Mouse (Mus musculus) liver, embryonic 15.5 days (tissue): Measurements from ENCODE around the gene Nr2f1. TPM values are rescaled to one million over a fixed set of nuclear protein-coding genes. Genes with fewer than 3 reads are reported as not detected.

Source experiments
- ATAC-seq: fragments of 200-750 bp; cut with Nextera tagmentation; 2 replicates; pipeline ENCODE4 v1.8.0; 2017; ENCODE audit warnings: moderate number of reproducible peaks, mild to moderate bottlenecking, moderate library complexity; ENCODE audit not compliant: insufficient read depth
- H3K27ac ChIP-seq: fragments of 300-500 bp; sonication (generic); replicated peaks from 2 replicates; pipeline ENCODE4 v1.5.1; 2015; ENCODE audit warnings: mild to moderate bottlenecking, inconsistent platforms
- H3K27me3 ChIP-seq: fragments of 300-500 bp; sonication (generic); 2 replicates; pipeline ENCODE4 v1.6.1; 2015; ENCODE audit warnings: mild to moderate bottlenecking, inconsistent platforms
- H3K36me3 ChIP-seq: fragments of 300-500 bp; sonication (generic); replicated peaks from 2 replicates; pipeline ENCODE4 v1.6.1; 2015; ENCODE audit warnings: moderate library complexity, mild to moderate bottlenecking, inconsistent platforms
- H3K4me1 ChIP-seq: fragments of 300-500 bp; sonication (generic); replicated peaks from 2 replicates; pipeline ENCODE4 v1.6.1; 2015; ENCODE audit warnings: inconsistent platforms
- H3K4me2 ChIP-seq: fragments of 300-500 bp; sonication (generic); 2 replicates; pipeline ENCODE4 v1.6.1; 2015; ENCODE audit warnings: moderate library complexity, mild to moderate bottlenecking, inconsistent platforms
- H3K4me3 ChIP-seq: fragments of 300-500 bp; sonication (generic); replicated peaks from 2 replicates; pipeline ENCODE4 v1.5.1; 2015; ENCODE audit warnings: mild to moderate bottlenecking, inconsistent platforms
- H3K9ac ChIP-seq: fragments of 300-500 bp; sonication (generic); 2 replicates; pipeline ENCODE4 v1.6.1; 2015; ENCODE audit warnings: moderate library complexity, mild to moderate bottlenecking, inconsistent platforms
- H3K9me3 ChIP-seq: fragments of 300-500 bp; sonication (generic); replicated peaks from 2 replicates; pipeline ENCODE4 v1.6.1; 2016; ENCODE audit warnings: inconsistent platforms
- WGBS: fragments of 180-500 bp; shearing (Covaris S2); methylation state at CpG from one replicate; pipeline ENCODE4 v1.1.7; 2015; ENCODE audit warnings: mixed read lengths; ENCODE audit not compliant: insufficient replicate concordance; 5-methylcytosine and 5-hydroxymethylcytosine counted together
- polyA plus RNA-seq: library from polyadenylated mRNA; unstranded; fragments of >200 nt; fragmentation: Nextera tagmentation; extraction: Ambion mirVana; gene quantifications from 2 replicates; pipeline ENCODE4 v1.2.1, GENCODE M21; 2015

The Nr2f1 gene
- polyA plus RNA-seq, 1 experiment from 2014 or later: 0.47 TPM

- Histone ChIP-seq H3K4me1 (no peaks in the 10 kb centered on the region), H3K4me3 (no peak overlapping the region), H3K36me3 (no peaks in the 10 kb centered on the region), H3K27me3 (peaks cover 93% of the 10 kb centered on the region), H3K9me3 (no peaks in the 10 kb centered on the region), H3K9ac (no peak overlapping the region), H3K27ac (no peak overlapping the region), H3K4me2 (no peak overlapping the region)
- no peak for ATAC-seq
- 7% methylated on average over 5 of the region's 5 CpGs for WGBS
Observed at GRCm38 (mm10) chr13:78177381-78177950, 22.1 kb downstream of the Nr2f1 start.

- H3K27me3 ChIP-seq: peaks cover 93% of the 10 kb centered on the region
- no peak overlapping the region for H3K9ac ChIP-seq
- H3K27ac ChIP-seq: no peak overlapping the region
- ATAC-seq: no peak
- H3K4me2 ChIP-seq: no peak overlapping the region
- H3K4me3 ChIP-seq: no peak overlapping the region
- WGBS: 2% methylated on average over 8 of the region's 8 CpGs
- H3K4me1 ChIP-seq: no peaks in the 10 kb centered on the region
- H3K36me3 ChIP-seq: no peaks in the 10 kb centered on the region
- no peaks in the 10 kb centered on the region for H3K9me3 ChIP-seq
Observed at GRCm38 (mm10) chr13:78175821-78176380, 23.7 kb downstream of the Nr2f1 start.

- WGBS: 18% methylated on average over 1 of the region's 1 CpGs
Observed at GRCm38 (mm10) chr13:78174891-78175290, 24.7 kb downstream of the Nr2f1 start.

GRCm38 (mm10) chr13:78174191-78174590, 25.4 kb downstream of the Nr2f1 start:
- Histone ChIP-seq H3K27ac (no peak overlapping the region), H3K4me3 (no peak overlapping the region), H3K36me3 (no peaks in the 10 kb centered on the region), H3K4me2 (no peak overlapping the region), H3K9me3 (no peaks in the 10 kb centered on the region), H3K27me3 (peaks cover 88% of the 10 kb centered on the region), H3K4me1 (no peaks in the 10 kb centered on the region), H3K9ac (no peak overlapping the region)
- no peak for ATAC-seq
- 4% methylated on average over 3 of the region's 3 CpGs for WGBS

More at GRCm38 (mm10) chr13:78174891-78175290, 24.7 kb downstream of the Nr2f1 start:
- no peak overlapping the region for H3K4me2 ChIP-seq
- H3K27me3 ChIP-seq: peaks cover 90% of the 10 kb centered on the region
- H3K9ac ChIP-seq: no peak overlapping the region
- no peaks in the 10 kb centered on the region for H3K9me3 ChIP-seq
- no peaks in the 10 kb centered on the region for H3K4me1 ChIP-seq
- no peak overlapping the region for H3K4me3 ChIP-seq
- no peak overlapping the region for H3K27ac ChIP-seq
- no peak for ATAC-seq
- H3K36me3 ChIP-seq: no peaks in the 10 kb centered on the region

- Histone ChIP-seq H3K4me1 (no peaks in the 10 kb centered on the region), H3K36me3 (no peaks in the 10 kb centered on the region), H3K27ac (no peak overlapping the region), H3K4me2 (no peak overlapping the region), H3K9me3 (no peaks in the 10 kb centered on the region), H3K27me3 (peaks cover 75% of the 10 kb centered on the region), H3K4me3 (no peak overlapping the region), H3K9ac (no peak overlapping the region)
- ATAC-seq: no peak
- 3% methylated on average over 3 of the region's 3 CpGs for WGBS
Observed at GRCm38 (mm10) chr13:78172861-78173260, 26.7 kb downstream of the Nr2f1 start.

GRCm38 (mm10) chr13:78171984-78172636, 27.4 kb downstream of the Nr2f1 start:
- Histone ChIP-seq H3K9ac (no peak overlapping the region), H3K36me3 (no peaks in the 10 kb centered on the region), H3K4me2 (no peak overlapping the region), H3K27ac (no peak overlapping the region), H3K27me3 (peaks cover 69% of the 10 kb centered on the region), H3K4me3 (no peak overlapping the region), H3K4me1 (no peaks in the 10 kb centered on the region), H3K9me3 (no peaks in the 10 kb centered on the region)
- no peak for ATAC-seq
- WGBS: 3% methylated on average over 17 of the region's 17 CpGs

- Histone ChIP-seq H3K4me2 (no peak overlapping the region), H3K36me3 (no peaks in the 10 kb centered on the region)
Observed at GRCm38 (mm10) chr13:78171320-78171719, 28.2 kb downstream of the Nr2f1 start.

GRCm38 (mm10) chr13:78168166-78168565, 31.4 kb downstream of the Nr2f1 start:
- ATAC-seq: no peak
- Histone ChIP-seq H3K36me3 (no peaks in the 10 kb centered on the region), H3K4me1 (peaks cover 6% of the 10 kb centered on the region; the same call in 1 of the 2 replicates), H3K9ac (no peak overlapping the region), H3K27ac (no peak overlapping the region), H3K9me3 (no peaks in the 10 kb centered on the region), H3K27me3 (peaks cover 69% of the 10 kb centered on the region), H3K4me2 (no peak overlapping the region), H3K4me3 (no peak overlapping the region)
- WGBS: 46% methylated on average over 4 of the region's 4 CpGs

More at GRCm38 (mm10) chr13:78171320-78171719, 28.2 kb downstream of the Nr2f1 start:
- Histone ChIP-seq H3K27me3 (peaks cover 65% of the 10 kb centered on the region), H3K9me3 (no peaks in the 10 kb centered on the region), H3K4me1 (no peaks in the 10 kb centered on the region), H3K9ac (no peak overlapping the region), H3K4me3 (no peak overlapping the region), H3K27ac (no peak overlapping the region)
- WGBS: 3% methylated on average over 15 of the region's 15 CpGs
- no peak for ATAC-seq

GRCm38 (mm10) chr13:78164941-78165340, 34.6 kb downstream of the Nr2f1 start:
- H3K27ac ChIP-seq: no peak overlapping the region
- peaks cover 52% of the 10 kb centered on the region for H3K27me3 ChIP-seq
- H3K4me1 ChIP-seq: peaks cover 6% of the 10 kb centered on the region; the same call in 1 of the 2 replicates
- no peak overlapping the region for H3K9ac ChIP-seq
- H3K36me3 ChIP-seq: no peaks in the 10 kb centered on the region
- no peak overlapping the region for H3K4me3 ChIP-seq
- ATAC-seq: no peak
- H3K9me3 ChIP-seq: no peaks in the 10 kb centered on the region
- no peak overlapping the region for H3K4me2 ChIP-seq

GRCm38 (mm10) chr13:78163087-78163958, 36.2 kb downstream of the Nr2f1 start:
- Histone ChIP-seq H3K27ac (no peak overlapping the region), H3K9ac (no peak overlapping the region)
- under 1% methylated on average over 75 of the region's 86 CpGs for WGBS

GRCm38 (mm10) chr13:78162149-78162548, 37.4 kb downstream of the Nr2f1 start:
- no peak overlapping the region for H3K4me3 ChIP-seq

More at GRCm38 (mm10) chr13:78163087-78163958, 36.2 kb downstream of the Nr2f1 start:
- H3K4me2 ChIP-seq: peak overlapping the region; percentile 75
- H3K4me3 ChIP-seq: peak overlapping the region; percentile 55
- H3K9me3 ChIP-seq: no peaks in the 10 kb centered on the region
- H3K36me3 ChIP-seq: no peaks in the 10 kb centered on the region
- peaks cover 6% of the 10 kb centered on the region; the same call in 1 of the 2 replicates for H3K4me1 ChIP-seq
- H3K27me3 ChIP-seq: peaks cover 46% of the 10 kb centered on the region
- ATAC-seq: peak; percentile 87

More at GRCm38 (mm10) chr13:78162149-78162548, 37.4 kb downstream of the Nr2f1 start:
- 40% methylated on average over 2 of the region's 2 CpGs for WGBS
- H3K4me1 ChIP-seq: peaks cover 6% of the 10 kb centered on the region; the same call in 1 of the 2 replicates
- no peak overlapping the region for H3K9ac ChIP-seq
- no peak overlapping the region for H3K27ac ChIP-seq
- no peaks in the 10 kb centered on the region for H3K9me3 ChIP-seq
- no peaks in the 10 kb centered on the region for H3K36me3 ChIP-seq
- H3K27me3 ChIP-seq: peaks cover 46% of the 10 kb centered on the region
- H3K4me2 ChIP-seq: no peak overlapping the region
- no peak for ATAC-seq
